Mouse (Mus musculus) hindbrain, embryonic 10.5 days (tissue): Measurements from ENCODE around the gene Rasl12. TPM values are rescaled to one million over a fixed set of nuclear protein-coding genes. Genes with fewer than 3 reads are reported as not detected.

Experiments
- DNase-seq: peaks from one replicate; pipeline ENCODE4 v3.0.0-alpha.2; 2017; ENCODE audit warnings: low spot score
- H3K27ac ChIP-seq: fragments of 300-500 bp; sonication (generic); 2 replicates; pipeline ENCODE4 v1.5.1; 2016; ENCODE audit warnings: mild to moderate bottlenecking, moderate library complexity
- H3K27me3 ChIP-seq: fragments of 300-500 bp; sonication (generic); 2 replicates; pipeline ENCODE4 v1.6.1; 2016; ENCODE audit warnings: mild to moderate bottlenecking; ENCODE audit not compliant: poor library complexity, insufficient read depth, severe bottlenecking
- H3K36me3 ChIP-seq: fragments of 300-500 bp; sonication (generic); 2 replicates; pipeline ENCODE4 v1.6.1; 2016; ENCODE audit warnings: mild to moderate bottlenecking, moderate library complexity
- H3K4me1 ChIP-seq: fragments of 300-500 bp; sonication (generic); replicated peaks from 2 replicates; pipeline ENCODE4 v1.6.1; 2016; ENCODE audit warnings: mild to moderate bottlenecking
- H3K4me3 ChIP-seq: fragments of 300-500 bp; sonication (generic); 2 replicates; pipeline ENCODE4 v1.5.1; 2016; ENCODE audit warnings: mild to moderate bottlenecking, moderate library complexity
- H3K9me3 ChIP-seq: fragments of 300-500 bp; sonication (generic); 2 replicates; pipeline ENCODE4 v1.6.1; 2016; ENCODE audit warnings: mild to moderate bottlenecking, moderate library complexity
- WGBS: fragments of 180-500 bp; shearing (Covaris S2); methylation state at CpG from one replicate; pipeline ENCODE4 v1.1.7; 2016; 5-methylcytosine and 5-hydroxymethylcytosine counted together
- polyA plus RNA-seq: library from polyadenylated mRNA; unstranded; fragments of >200 nt; fragmentation: Nextera tagmentation; extraction: Ambion mirVana; gene quantifications from 2 replicates; pipeline ENCODE4 v1.2.1, GENCODE M21; 2016

The Rasl12 gene
- polyA plus RNA-seq, 1 experiment from 2014 or later: 6.3 TPM

DNA sequence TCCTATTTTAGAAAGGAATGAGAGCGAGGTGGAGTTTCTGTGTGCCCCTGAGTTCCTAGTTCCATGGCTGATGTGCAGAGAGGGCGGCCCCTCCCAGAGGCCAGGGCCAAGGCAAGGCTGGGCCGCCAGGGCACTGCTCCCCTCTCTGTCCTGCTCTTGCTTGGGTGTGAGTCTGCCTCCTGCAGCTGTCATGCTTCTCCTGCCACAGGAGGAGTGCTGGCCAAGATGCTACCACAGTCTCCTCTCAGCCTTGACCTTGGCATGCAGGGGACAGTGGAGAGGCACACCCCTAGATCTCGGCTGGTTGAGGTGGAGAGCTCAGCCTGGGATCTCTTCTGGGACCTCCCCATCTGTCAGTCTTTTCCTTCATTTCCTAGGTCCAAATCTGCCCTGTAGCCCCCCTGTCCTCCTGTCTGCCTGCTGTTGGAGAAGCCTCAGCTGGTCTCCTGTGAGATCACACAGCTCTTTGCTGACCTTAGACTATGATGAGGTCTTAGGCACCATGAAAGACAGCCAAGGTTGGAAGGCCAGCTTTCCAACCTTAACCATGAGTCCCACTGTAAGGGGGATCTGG lies 17.2 kb upstream of the Rasl12 start:
- DNase-seq: no peak
- H3K27ac ChIP-seq: no peak overlapping the region
- no peak overlapping the region for H3K4me3 ChIP-seq
- H3K4me1 ChIP-seq: 0 out of 2 replicates have a peak, but pooled peaks cover 3% of the 10 kb centered on the region
- peaks cover 15% of the 10 kb centered on the region for H3K36me3 ChIP-seq
- H3K27me3 ChIP-seq: no peaks in the 10 kb centered on the region
- WGBS: 77% methylated on average over 4 of the region's 4 CpGs
- H3K9me3 ChIP-seq: no peaks in the 10 kb centered on the region

DNA sequence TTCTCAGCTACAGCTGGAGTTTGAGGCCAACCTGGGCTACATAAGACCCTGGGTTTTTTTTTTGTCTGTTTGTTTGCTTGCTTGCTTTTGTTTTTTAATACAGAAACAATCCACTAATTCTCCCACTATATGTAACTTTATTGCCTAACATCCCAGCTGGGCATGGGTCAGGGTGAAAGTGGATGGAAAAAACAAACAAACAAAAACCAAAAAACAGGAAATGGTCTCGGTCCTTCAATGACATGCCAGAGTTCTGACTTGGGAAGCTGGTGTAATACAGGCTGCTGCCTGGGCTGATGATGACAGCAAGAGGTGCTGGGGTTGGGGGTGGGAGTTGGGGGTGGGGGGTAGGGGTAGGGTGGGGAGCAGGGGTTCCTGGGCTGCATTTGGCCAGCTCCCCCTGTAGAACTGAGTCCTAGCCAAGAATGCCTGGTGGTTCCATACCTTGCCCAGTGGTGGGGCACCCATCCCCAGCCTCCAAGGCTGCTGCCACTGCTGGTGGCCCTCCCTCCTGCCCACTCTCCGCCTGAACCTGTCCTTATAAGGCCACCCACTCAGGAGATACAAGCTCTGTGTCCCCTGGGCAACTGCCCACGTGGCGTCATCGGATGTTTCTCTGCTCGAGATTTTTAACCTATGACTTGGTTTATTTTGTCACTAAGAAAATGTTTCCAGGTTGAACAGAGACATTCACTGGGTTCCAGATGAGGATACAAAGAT lies 16.1 kb upstream of the Rasl12 start:
- 77% methylated on average over 6 of the region's 6 CpGs for WGBS
- no peak overlapping the region for H3K4me3 ChIP-seq

DNA sequence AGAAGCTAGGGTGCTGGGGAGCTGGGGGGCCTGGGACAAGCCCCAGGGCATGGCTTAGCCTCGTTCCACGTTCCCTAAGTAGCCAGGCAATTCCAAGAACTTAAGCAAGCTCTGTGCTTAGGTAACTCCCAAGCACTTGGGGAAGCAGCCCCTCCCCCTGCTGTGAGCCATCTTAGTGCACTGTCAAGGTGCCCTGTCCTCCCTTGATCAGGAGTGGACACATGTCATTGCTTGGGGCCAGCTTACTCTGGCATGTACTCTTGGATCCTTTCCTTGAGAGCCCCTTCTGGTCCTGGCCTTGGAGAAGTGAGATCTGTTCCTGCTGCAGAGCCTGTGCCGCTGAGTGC lies 15.6 kb upstream of the Rasl12 start:
- H3K27me3 ChIP-seq: no peaks in the 10 kb centered on the region
- H3K4me1 ChIP-seq: peaks cover 10% of the 10 kb centered on the region; the same call in 1 of the 2 replicates
- no peak for DNase-seq
- no peak overlapping the region for H3K27ac ChIP-seq
- no peaks in the 10 kb centered on the region for H3K9me3 ChIP-seq
- peaks cover 2% of the 10 kb centered on the region for H3K36me3 ChIP-seq
- WGBS: 64% methylated on average over 3 of the region's 3 CpGs
- no peak overlapping the region for H3K4me3 ChIP-seq

More for the DNA sequence above, 16.1 kb upstream of the Rasl12 start:
- H3K4me1 ChIP-seq: peaks cover 10% of the 10 kb centered on the region; the same call in 1 of the 2 replicates
- peaks cover 7% of the 10 kb centered on the region for H3K36me3 ChIP-seq
- no peaks in the 10 kb centered on the region for H3K27me3 ChIP-seq
- no peak overlapping the region for H3K27ac ChIP-seq
- DNase-seq: no peak
- no peaks in the 10 kb centered on the region for H3K9me3 ChIP-seq

DNA sequence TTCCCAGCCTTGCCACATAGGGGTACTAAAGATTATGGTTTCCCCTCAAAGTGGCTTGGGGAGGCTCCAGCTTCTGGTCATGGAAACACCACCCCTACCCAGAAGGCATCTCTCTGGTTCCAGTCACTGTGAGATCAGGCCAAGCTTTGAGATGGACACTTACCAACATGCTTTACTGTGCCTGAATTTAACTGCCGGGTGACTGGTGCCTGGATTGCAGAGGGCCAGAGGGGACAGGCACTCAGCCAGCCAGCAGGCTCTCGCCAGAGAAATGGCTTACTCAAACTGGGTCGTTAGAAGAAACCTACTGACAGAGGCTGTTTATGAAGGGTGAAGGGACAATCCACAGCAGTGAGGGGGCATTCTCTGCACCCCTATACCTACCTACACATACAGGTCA lies 14.0 kb upstream of the Rasl12 start:
- no peaks in the 10 kb centered on the region for H3K9me3 ChIP-seq
- 70% methylated on average over 3 of the region's 3 CpGs for WGBS
- peaks cover 12% of the 10 kb centered on the region for H3K27me3 ChIP-seq
- no peak overlapping the region for H3K27ac ChIP-seq
- no peak overlapping the region for H3K4me3 ChIP-seq
- H3K36me3 ChIP-seq: no peaks in the 10 kb centered on the region
- DNase-seq: no peak
- peaks cover 10% of the 10 kb centered on the region; the same call in 1 of the 2 replicates for H3K4me1 ChIP-seq

DNA sequence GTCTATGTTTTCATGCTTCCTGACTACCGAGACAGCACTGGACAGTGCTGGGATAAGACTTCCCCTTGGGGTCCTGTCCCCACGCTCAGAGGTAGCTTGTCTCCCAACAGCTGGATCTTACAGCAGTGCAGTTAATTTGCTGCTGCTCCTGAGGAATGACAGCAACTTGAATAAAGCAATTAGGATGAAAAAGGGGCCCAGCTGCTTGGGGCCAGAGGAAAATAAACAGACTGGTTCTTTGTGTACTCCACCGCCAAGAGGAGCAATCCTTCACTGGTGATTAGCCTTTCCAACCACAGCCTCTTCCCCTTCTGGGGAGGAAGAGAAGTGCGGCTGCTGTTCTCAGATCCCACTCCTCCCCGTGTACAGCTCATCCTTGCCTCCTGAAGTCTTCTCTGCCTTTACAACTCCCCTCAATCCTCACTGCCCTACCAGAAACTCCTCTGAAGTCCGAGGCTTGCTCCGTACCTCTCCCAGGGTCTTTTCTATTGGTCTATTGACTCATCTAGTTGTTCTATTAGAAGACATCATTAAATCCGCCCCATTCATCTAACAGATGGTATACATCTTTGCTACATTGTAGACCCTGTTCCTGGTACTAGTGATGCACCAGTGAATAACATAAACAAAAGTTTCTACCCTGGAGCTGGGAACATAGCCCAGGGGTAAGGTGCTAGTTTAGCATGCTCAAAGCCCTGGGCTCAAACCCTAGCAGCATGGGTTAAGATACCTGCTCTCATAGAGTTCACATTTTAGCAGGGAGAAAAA lies 11.7 kb upstream of the Rasl12 start:
- Histone ChIP-seq H3K4me3 (no peak overlapping the region), H3K9me3 (no peaks in the 10 kb centered on the region), H3K4me1 (peaks cover 20% of the 10 kb centered on the region), H3K27me3 (peaks cover 35% of the 10 kb centered on the region), H3K36me3 (no peaks in the 10 kb centered on the region), H3K27ac (no peak overlapping the region)
- DNase-seq: no peak
- WGBS: 33% methylated on average over 8 of the region's 8 CpGs

DNA sequence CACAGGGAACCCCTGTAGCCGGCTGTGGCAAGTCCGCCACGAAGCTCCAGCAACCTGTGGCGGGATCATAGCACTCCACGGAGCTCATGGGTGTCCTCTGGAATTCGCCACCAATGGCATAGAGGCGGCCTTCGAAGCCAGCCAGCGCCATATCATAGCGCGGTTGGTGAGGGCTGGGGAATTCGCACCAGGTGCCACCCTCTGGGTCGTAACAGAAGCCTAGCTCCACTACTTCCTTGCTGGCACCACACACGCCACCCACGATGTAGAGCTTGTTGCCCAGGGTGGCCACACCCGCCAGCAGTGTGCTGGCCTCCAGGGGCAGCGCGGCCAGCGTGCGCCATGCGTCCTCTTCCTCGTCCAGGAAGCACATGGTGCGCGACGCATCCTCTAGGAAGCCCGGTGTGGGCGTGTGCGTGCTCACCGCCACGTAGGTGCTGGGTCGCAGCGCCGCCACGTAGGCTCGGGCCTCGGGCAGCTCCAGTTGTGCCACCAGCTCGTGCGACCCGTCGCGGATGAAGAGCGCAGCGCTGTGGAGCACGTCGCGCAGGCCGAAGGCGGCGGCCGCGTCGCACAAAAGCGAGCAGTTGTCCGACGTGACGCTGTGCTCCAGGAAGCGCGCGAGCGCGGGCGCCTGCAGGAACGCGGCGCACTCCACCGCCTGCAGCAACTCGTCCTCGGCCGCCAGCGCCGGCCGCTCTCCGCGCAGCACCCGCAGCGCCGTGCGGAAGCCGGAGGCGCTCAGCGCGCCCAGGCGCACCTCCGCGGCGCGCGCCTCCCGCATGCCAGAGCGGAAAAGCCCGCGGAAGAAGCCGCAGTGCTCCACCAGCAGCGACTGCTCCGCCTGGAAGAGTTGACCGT lies 7.3 kb upstream of the Rasl12 start:
- H3K27ac ChIP-seq: peak overlapping the region; percentile 68

DNA sequence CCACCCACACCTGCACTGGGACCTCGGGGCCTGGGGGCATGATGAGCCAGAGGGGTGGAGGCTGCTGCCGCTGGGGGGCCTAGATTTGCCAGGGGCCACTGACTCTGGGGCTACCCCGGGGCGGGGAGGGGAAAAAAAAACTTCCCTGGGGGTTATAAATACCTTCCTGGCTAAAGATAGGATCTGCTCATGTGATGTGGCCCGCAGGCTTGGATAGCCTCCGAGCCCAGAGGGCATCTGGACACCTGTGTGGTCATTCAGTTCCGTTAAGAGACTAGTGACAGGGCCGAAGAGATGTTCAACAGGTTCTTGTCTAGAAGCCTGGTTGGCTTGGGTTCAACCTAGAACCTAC lies 6.7 kb upstream of the Rasl12 start, which contains the start of gene Kbtbd13:
Gene Kbtbd13, minus strand, starts transcription at position 40 of the 352 bp plus-strand sequence.
- peaks cover 71% of the 10 kb centered on the region for H3K27me3 ChIP-seq
- peak within 1 kb of the TSS; percentile 68 for H3K27ac ChIP-seq
- H3K4me3 ChIP-seq: peak within 1 kb of the TSS; percentile 51
- 45% methylated on average over 8 of the region's 8 CpGs for WGBS
- no peaks in the 10 kb centered on the region for H3K9me3 ChIP-seq
- H3K36me3 ChIP-seq: no peaks in the 10 kb centered on the region
- DNase-seq: no peak
- peaks cover 23% of the 10 kb centered on the region for H3K4me1 ChIP-seq

More for the DNA sequence above, 7.3 kb upstream of the Rasl12 start:
- Histone ChIP-seq H3K36me3 (no peaks in the 10 kb centered on the region), H3K4me1 (peaks cover 27% of the 10 kb centered on the region), H3K9me3 (no peaks in the 10 kb centered on the region), H3K27me3 (peaks cover 71% of the 10 kb centered on the region), H3K4me3 (peak overlapping the region; percentile 51)
- DNase-seq: peak; percentile 40
- 18% methylated on average over 96 of the region's 96 CpGs for WGBS

DNA sequence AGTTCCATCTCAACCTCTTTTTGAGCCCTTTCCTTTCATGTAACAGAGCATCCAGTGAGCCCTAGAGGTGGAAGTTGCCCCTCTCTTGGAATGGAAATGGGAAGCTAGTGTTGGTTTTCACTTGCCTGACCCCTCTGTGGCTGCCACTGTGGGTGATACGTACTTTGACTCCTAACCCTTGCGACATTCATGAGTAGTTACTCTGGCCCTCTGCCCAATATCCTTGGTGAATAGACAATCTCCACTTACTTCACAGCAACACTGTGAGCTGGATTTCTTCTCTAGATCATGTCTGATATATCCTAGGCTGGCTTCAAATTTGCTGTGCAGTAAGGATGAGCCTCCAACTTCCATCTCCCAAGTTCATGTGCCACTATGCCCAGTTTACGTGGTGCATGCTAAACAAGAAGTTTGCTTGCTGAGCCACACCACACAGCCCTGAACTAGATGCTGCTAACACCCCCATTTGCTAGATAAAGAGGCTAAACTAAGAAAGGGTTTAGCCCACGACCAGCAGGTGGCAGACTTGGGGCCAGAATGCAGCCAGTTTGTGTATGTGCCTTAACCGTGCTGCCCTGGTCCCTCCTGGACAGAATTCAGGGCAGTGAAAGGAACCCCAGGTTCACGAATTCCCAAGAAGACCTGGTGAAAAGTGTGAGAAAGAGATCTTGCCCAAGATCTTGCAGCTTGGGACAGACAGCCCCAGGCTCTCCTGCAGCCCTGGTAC lies 5.5 kb upstream of the Rasl12 start:
- H3K27me3 ChIP-seq: peaks cover 73% of the 10 kb centered on the region

DNA sequence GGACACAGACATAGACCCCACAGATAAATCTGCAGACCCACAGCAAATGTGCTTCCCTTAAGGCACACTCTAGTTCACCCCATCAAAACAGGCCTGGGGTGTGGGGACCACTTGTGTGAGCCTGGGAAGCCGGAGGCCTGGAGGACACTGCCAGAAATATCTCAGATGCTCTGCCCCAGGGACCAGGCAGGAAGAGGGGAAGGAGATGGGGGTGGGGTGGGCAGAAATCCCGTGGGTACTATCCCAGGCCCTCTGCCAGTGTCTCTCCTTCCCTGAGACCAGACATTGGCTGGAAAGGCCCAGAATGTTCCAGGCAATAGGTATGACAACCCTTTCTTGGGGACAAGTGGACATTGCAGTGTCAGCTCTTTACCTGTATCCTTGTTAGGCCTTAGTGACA lies 4.7 kb upstream of the Rasl12 start:
- no peak for DNase-seq
- Histone ChIP-seq H3K9me3 (no peaks in the 10 kb centered on the region), H3K27ac (no peak overlapping the region), H3K4me3 (no peak overlapping the region), H3K36me3 (no peaks in the 10 kb centered on the region), H3K27me3 (peaks cover 71% of the 10 kb centered on the region), H3K4me1 (peaks cover 27% of the 10 kb centered on the region)
- WGBS: 52% methylated on average over 2 of the region's 2 CpGs

More for the DNA sequence above, 5.5 kb upstream of the Rasl12 start:
- Histone ChIP-seq H3K27ac (no peak overlapping the region), H3K9me3 (no peaks in the 10 kb centered on the region), H3K4me1 (peaks cover 20% of the 10 kb centered on the region), H3K36me3 (no peaks in the 10 kb centered on the region), H3K4me3 (no peak overlapping the region)
- WGBS: 28% methylated on average over 6 of the region's 6 CpGs
- DNase-seq: peak; percentile 64

DNA sequence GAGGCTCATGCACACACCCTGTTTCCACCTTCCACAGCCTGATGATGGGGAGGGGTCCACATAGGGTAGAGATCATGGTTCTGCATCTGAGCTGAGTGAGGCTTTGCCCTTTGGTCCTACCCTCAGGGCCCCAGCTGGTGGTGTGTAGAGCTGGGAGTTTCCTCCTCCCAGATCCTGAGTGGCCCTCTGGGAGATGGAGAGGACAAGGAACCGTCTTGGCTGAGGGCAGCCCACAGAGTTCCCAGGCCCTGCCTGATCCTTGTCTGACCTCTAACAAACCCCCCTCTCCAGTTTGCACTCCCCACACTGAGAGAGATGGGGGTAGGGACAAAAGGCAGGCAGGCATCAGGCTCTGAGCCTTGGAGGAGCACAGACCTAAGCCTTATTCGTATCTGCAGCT lies 3.9 kb upstream of the Rasl12 start:
- WGBS: 59% methylated on average over 2 of the region's 2 CpGs
- peaks cover 35% of the 10 kb centered on the region for H3K4me1 ChIP-seq
- peaks cover 71% of the 10 kb centered on the region for H3K27me3 ChIP-seq
- H3K9me3 ChIP-seq: no peaks in the 10 kb centered on the region
- H3K27ac ChIP-seq: 0 out of 2 replicates have a peak overlapping the region, but pooled peaks have one; percentile 23
- H3K36me3 ChIP-seq: no peaks in the 10 kb centered on the region
- no peak for DNase-seq
- H3K4me3 ChIP-seq: no peak overlapping the region

DNA sequence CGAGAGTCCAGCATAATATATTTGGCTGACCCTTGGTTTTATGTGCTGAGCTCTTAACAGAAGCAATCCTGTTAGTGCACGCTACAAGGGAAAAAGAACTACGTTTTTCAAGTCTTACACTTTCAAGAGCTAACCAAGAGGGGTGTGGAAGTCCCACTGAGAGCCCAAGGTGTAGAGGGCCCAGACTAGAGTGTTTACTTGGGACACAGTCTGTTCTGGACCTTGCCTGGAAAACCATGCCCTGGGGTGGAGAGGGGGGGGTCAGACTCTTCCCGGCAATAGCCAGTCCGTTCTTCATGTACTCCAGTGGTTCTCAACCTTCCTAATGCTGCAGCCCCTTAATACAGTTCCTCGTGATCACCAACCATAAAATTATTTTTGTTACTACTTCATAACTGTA lies 1.6 kb downstream of the Rasl12 start:
- DNase-seq: no peak
- H3K4me3 ChIP-seq: no peak overlapping the region
- H3K27ac ChIP-seq: no peak overlapping the region
- 89% methylated on average over 6 of the region's 6 CpGs for WGBS
- no peaks in the 10 kb centered on the region for H3K9me3 ChIP-seq
- H3K36me3 ChIP-seq: no peaks in the 10 kb centered on the region
- H3K4me1 ChIP-seq: peaks cover 20% of the 10 kb centered on the region
- H3K27me3 ChIP-seq: peaks cover 23% of the 10 kb centered on the region
